Mouse (Mus musculus): ENCODE measurements at regions not wholly inside any gene's neighbourhood (a gene's known extent, or its start where the extent isn't known, plus 50 kb on each side); places are given as distances from the start of the nearest gene placed in this dataset.

- TF ChIP-seq CTCF (IDR thresholded peaks at IDR 0.05 in 2 of 3, conservative IDR thresholded peaks at IDR 0.05 in 1 of 3; ENCODE audit: control insufficient read depth in 1 of 3, insufficient read depth in 1 of 3, low read depth in 2 of 3, low read length in 3 of 3, poor library complexity in 1 of 3, severe bottlenecking in 1 of 3) (no peak), E2F4 (IDR thresholded peaks at IDR 0.05; ENCODE audit: borderline replicate concordance, low read depth, low read length) (no peak), GABPA (IDR thresholded peaks at IDR 0.05; ENCODE audit: low read depth, low read length) (no peak), GATA1 (IDR thresholded peaks at IDR 0.05; ENCODE audit: low read depth, low read length) (no peak), ZKSCAN1 (IDR thresholded peaks at IDR 0.05; ENCODE audit: low read depth, low read length) (no peak), MAFK (IDR thresholded peaks at IDR 0.05; ENCODE audit: borderline replicate concordance, low read depth, low read length) (no peak), ZC3H11A (IDR thresholded peaks at IDR 0.05; ENCODE audit: low read depth, low read length) (no peak), ZNF384 (IDR thresholded peaks at IDR 0.05; ENCODE audit: low read depth, low read length) (no peak), MAX (IDR thresholded peaks at IDR 0.05; ENCODE audit: low read length) (no peak), MEF2A (IDR thresholded peaks at IDR 0.05; ENCODE audit: extremely low read depth, insufficient replicate concordance, low read depth, low read length, poor library complexity, severe bottlenecking) (no peak), POLR2A (IDR thresholded peaks at IDR 0.05; ENCODE audit: control insufficient read depth in 1 of 2, insufficient read depth in 1 of 2, low read depth in 1 of 2, low read length in 2 of 2, poor library complexity in 1 of 2) (no peak), NRF1 (IDR thresholded peaks at IDR 0.05; ENCODE audit: insufficient read depth, low read depth, low read length, poor library complexity, severe bottlenecking) (no peak), TCF12 (IDR thresholded peaks at IDR 0.05; ENCODE audit: low read depth, low read length) (no peak)
These were observed 292.0 kb upstream of the Pitrm1 start for GRCm38 (mm10) chr13:6255728-6256496.
